Mouse (Mus musculus) spleen, postnatal 10 days (tissue): ENCODE data around the gene Vps13d.
A peak's percentile ranks its signal among the peaks of the same experiment; 100 is the strongest.

Experiments
- DNase-seq, 2 experiments: peaks; one replicate each; pipeline ENCODE4 v3.0.0; 2021 to 2022; ENCODE audit warnings: low spot score in 2 of 2

Gene Vps13d

GRCm38 (mm10) chr4:145005943-145006545 lies 188.8 kb downstream of the Vps13d start:
- no peak for DNase-seq

- no peak for DNase-seq
Observed at GRCm38 (mm10) chr4:145004176-145004575, 190.6 kb downstream of the Vps13d start.

GRCm38 (mm10) chr4:145002733-145003132 lies 192.1 kb downstream of the Vps13d start:
- DNase-seq, result no peak

DNA sequence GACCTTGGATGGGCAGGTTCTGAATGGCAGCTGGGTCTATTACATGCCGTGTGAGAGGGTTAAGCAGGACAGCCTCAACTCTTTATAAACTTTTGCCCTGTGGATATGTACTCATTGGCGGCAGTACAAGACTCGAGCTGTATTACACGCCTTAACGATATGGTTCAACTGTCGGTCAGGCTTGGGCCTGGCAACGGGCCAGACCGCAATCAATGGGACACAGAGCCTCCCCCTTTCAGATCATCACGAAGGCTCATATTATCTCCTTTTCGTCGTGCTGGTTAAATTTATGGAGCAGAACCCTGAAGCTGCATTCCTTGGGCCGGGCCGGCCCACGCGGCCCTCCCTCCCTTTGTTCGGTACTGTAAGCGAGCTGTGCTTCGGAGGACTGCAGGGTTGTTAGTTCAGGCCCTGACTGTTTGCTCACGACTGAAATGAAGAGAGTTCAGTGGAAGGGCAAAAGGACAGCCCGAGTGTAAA lies 194.9 kb downstream of the Vps13d start:
- DNase-seq, result peak; percentile 73 to 88

- DNase-seq, result no peak
Observed at GRCm38 (mm10) chr4:144999572-144999880, 195.3 kb downstream of the Vps13d start.

DNA sequence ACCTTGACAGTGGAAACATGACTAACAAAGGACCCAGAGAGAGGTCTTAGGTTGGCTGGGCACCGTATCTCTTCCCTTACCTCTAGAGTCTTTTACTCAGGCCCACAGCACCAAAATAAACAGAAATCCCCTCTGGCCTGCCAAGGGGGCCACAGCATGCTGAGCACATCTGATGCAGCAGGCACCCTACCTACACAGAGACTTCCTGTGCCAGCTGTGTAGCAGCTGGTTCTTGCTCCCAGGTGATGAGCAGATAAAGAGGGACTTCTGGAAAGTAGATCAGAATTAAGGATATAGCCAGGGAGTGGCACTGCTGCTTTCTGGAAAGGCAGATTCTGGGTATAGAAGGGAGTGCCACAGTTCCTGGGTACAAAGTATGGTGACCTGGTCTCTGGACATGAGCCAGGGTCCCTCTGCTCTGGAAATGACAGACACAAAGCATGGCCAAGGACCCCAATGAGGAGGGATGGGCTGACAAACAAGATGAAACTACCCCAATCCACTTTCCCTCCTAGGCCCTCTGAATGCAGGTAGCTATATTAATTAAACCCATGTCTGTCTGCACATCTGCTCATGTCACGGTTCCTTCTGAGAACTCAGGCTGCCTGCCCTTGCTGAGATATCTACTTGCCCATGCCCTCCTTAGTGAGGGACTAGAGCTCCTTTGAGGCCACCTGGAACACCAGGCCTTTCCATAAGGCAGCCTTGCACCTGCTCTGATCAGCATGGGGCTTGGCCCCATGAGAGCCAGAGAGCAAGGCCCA lies 195.8 kb downstream of the Vps13d start:
- peak; percentile 46 to 56 for DNase-seq

- DNase-seq, result peak in 1 of 2 experiments; percentile 29
Observed at GRCm38 (mm10) chr4:144997887-144998658, 196.7 kb downstream of the Vps13d start.

DNA sequence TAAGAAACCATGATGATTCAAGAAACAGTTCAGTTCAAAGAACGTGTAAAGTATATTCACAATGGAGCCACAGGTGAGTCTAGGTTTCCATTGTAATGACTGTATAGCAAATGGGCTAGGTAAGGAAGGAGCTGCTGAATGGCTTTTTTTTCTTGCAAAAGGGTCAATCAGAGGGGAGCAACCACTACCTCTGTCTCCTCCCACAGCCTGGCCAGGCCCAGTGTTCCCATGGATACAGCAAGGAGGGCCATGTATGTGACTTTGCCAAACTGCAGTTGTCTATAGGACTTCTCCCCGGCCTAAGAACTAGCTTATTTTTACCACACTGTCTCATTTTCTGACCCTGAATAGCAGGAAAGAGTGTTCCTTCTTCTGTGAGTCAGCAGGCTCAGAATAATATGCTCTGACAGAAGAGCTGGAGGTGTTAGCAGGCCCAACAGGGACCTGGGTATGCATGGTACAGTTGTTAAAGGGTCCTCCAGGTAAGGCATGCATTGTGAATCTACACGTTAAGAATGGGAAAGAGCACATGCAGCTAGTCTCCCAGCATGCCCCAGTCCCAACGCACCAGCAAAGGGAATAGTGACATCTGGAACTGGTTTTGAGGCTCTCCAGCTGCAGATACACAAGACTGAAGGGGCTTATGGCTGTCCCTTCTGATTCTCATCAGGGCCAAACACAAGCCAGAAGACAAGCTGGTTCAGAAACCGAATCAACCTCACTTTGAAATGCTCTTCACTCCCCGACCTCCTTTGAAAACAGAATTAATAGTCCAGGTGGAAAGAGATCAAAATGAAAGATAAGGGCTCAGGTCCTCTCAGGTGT lies 197.6 kb downstream of the Vps13d start:
- no peak for DNase-seq

- no peak for DNase-seq
Observed at GRCm38 (mm10) chr4:144995826-144996225, 199.0 kb downstream of the Vps13d start.

DNA sequence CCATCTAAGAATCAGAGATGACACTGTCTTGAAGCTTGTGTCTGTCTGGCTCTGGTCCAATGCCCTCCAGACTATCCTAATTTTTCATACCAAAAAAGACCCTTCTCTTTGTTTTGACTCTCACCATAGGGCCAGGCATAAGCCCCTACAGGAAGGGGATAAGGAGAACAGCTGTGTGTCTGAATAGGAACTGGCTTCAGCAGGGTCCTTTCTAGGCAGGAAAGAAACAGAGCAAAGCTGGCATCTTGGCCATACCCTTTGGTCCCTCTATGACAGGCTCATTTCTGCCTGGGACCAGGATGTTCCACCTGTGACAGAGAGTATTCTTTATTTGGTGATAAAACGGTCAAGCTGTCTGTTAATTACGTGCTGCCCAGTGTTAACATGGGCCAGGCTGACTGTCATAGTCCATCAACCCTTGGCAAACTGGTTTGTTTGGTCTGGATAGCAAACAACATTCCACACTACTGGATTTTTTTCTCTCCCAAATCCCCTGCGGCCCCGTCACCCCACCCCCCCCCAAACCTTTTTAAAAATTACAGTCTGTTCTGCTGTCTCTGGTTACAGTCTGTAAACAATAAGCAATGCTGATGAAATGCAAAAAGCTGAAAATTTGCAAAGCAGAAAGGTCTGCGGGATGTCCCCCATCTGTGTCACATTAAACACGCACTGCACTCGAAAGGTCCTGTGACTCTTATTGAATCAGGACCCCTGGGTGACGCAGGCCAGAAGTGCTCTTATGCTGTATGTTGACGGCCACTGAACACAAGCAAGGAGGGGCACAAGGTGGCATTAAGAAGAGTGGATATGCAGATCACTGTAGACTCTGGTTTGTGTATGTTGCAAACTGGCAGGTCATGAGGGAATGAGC lies 201.5 kb downstream of the Vps13d start:
- DNase-seq, result no peak

DNA sequence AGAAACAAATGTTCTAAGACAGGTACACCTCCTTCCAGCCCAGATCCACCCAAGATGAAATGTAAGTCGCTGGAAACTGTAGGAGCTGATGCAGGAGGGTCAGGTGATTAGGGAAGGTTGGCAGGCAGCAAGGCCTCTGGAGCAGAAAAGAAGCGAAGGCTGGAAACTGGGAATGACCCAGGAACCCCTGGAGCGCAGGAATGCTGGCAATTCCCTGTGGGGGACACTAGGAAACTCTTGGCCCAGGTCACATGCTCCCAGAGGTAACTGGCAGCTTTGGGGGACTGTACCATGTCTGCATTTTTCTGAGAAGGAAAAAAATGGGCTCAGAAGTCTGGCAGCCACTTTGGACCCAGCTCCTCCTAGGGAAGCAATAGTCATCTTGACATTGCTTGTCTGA lies 202.4 kb downstream of the Vps13d start:
- DNase-seq, result no peak

DNA sequence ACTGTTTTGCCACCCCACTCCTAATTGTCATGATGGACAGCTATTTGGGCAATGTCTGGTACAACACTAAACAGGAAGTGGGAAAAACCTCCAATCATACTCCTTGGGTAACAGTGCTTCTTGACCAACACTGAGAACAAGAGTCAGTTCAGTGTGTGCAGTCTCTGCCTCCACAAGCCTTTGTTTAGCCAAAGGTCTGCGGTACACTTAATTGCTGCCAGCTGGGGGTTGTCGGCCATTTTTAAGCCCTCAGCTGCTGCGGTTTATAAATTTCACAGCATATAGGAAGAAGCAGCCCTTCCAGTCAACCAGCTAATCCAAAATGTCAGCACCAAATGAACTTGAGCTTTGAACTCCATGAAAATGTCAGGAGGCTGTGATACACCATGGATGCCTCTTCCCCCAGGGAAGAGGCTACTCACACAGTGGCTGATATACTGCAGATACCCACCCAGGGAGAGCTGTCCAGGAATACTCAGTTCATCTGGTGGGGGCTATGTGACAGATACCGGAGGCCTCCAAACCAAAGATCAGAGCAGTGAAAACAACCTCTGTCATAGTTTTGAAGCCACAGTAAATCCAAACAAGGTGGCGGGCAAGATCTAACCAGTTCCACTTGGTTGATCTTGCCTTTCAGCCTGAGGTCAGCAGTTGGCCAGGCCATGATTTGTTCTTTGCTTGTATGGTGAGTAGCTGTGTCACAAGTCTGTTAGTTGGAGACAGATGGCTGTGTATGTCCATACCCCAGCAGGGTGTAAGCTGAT lies 206.2 kb downstream of the Vps13d start:
- DNase-seq, result no peak

DNA sequence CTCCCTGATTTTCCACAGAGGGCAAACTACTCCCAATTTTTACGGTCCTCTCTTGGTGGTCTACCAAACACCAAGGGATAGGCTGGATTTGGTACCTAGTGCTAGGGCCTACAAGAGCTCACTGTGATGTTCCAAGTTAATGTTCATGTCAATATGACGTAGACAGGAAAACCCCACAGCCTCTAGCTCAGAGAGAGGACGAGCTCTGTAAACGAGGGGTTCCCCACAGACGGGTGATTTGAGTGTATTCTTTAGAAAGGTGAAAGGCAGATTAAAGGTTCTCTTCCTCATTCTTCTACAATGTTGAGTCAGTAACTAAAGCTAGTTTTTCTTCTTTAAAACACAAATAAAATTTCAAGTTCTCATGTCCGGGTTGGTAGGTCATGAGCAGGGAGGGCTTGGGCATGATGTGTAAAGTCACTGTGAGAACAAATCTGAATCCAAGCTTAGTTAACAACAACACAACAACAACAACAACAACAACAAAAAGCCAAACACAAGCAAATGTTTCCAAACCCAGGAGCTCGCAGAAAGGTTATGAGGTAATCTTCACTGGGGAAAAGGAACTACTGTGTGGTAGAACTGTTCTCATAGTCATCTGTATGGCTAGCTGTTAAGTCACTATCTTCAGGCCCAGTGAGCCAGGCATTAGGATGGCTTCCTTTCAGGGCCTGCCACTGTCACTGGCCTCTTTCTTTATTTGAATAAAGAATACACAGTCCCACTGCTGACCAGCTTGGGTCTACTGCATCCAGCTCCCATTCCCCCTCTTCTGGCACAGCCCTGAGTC lies 208.6 kb downstream of the Vps13d start:
- no peak for DNase-seq

DNA sequence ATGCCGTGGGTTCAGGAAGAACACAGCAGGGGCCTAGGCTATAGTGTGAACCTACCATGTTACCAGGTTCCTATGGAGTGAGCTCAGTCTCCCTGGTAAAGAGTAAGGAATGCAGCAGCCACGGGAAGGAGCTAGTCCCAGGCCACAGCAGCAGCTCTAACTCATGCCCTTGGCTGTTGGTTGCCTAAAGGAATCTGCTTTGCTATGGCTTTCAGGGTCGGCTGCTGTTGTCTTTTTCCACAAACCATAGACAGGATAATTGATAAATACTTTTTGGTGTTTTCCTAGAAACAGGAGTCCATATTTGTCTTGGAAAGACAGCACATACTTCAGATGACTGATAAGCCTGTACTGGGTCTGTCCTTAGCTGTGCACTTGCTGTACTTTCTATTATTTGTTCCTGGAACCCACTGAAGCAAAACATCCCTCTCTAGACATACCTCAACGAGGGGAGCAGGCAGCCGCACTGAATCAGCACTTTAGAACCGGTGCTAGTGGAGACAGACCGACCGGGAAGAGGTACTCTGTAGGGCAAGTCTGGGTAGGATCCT lies 210.9 kb downstream of the Vps13d start:
- no peak for DNase-seq

DNA sequence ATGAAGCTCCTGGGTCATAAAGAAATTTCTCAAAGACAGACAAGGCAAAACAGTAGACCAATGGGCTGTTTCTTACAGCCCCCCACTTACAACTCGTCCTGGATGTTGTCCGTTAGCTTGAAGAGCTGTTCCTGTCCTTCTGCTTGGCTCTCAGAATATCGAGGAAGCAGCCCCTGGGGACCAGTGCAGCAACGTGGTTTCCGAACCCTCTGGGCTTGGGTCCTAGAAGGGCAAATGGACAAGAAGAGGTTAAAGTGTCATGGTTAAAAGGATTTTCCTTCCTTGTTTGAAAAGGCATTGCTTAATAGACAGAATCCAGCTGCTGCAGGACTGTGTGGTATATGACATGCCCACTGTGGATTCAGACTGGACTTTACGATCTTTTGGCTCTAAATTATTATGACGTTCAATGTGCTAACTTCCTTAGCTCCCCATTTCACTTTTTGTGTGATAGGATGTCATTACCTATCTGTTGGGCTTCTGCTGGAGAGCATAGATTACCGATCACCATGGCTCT lies 211.5 kb downstream of the Vps13d start:
- no peak for DNase-seq

DNA sequence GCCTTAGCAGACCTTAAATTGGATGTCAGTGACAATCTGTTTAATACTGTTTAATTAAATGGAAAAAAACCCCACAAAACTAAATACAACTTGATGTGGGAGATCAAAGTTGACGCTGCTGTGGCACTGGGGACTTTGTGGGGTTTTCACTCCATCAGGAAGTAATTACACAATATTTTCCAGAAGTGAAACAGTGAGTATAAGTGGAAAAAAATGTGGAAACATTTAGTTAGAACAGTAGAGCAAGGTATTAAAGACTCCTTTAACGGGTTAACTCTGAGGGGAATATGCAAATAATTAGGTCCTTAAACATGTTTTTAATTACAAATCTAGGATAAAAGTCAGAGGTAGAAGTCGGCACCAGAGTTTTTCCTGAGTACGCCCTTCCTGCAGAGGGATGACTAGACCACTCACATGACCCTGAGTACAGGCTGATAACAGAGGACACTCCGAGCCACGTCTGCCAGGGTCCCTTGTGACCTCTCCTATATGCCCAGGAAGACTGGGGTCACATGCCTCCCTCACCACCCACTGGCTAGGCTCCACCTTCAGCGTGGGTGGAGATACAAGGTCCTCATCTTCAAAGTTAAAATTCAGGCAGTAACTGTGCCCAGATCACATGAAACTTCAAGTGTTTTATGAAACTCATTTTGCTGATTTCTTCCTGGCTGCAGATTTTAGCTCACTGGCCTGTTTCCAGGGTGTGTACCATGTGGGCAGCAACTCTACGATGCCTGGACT lies 213.8 kb downstream of the Vps13d start:
- DNase-seq, result peak; percentile 30 to 46

GRCm38 (mm10) chr4:144980110-144980509 lies 214.7 kb downstream of the Vps13d start:
- DNase-seq, result no peak

- DNase-seq, result no peak
Observed at GRCm38 (mm10) chr4:144978039-144978438, 216.8 kb downstream of the Vps13d start.
